Mouse (Mus musculus) limb, embryonic 12.5 days (tissue): Measurements from ENCODE around the gene Col23a1. TPM values are rescaled to one million over a fixed set of nuclear protein-coding genes. Genes with fewer than 3 reads are reported as not detected.
"Not testable (repeated sequence)": the region's sequence is repeated elsewhere in the genome, so short reads cannot be mapped to it uniquely, and the experiment has no call there.

Source experiments
- ATAC-seq: fragments of 200-750 bp; cut with Nextera tagmentation; 2 replicates; pipeline ENCODE4 v1.8.0; 2017; ENCODE audit warnings: low read depth, moderate TSS enrichment; ENCODE audit not compliant: insufficient number of reproducible peaks, insufficient read depth, low FRiP score, low TSS enrichment
- H3K27ac ChIP-seq: fragments of 300-500 bp; sonication (generic); 2 replicates; pipeline ENCODE4 v1.5.1; 2016; ENCODE audit warnings: mild to moderate bottlenecking, moderate library complexity
- H3K27me3 ChIP-seq: fragments of 300-500 bp; sonication (generic); 2 replicates; pipeline ENCODE4 v1.6.1; 2016; ENCODE audit warnings: mild to moderate bottlenecking, moderate library complexity
- H3K36me3 ChIP-seq: fragments of 300-500 bp; sonication (generic); 2 replicates; pipeline ENCODE4 v1.6.1; 2016; ENCODE audit warnings: mild to moderate bottlenecking, moderate library complexity
- H3K4me1 ChIP-seq: fragments of 300-500 bp; sonication (generic); replicated peaks from 2 replicates; pipeline ENCODE4 v1.6.1; 2016
- H3K4me2 ChIP-seq: fragments of 300-500 bp; sonication (generic); 2 replicates; pipeline ENCODE4 v1.6.1; 2016; ENCODE audit warnings: mild to moderate bottlenecking, moderate library complexity
- H3K4me3 ChIP-seq: fragments of 300-500 bp; sonication (generic); replicated peaks from 2 replicates; pipeline ENCODE4 v1.5.1; 2016; ENCODE audit warnings: mild to moderate bottlenecking
- H3K9ac ChIP-seq: fragments of 300-500 bp; sonication (generic); replicated peaks from 2 replicates; pipeline ENCODE4 v1.6.1; 2016; ENCODE audit warnings: mild to moderate bottlenecking, moderate library complexity
- H3K9me3 ChIP-seq: fragments of 300-500 bp; sonication (generic); 2 replicates; pipeline ENCODE4 v1.6.1; 2016; ENCODE audit warnings: mild to moderate bottlenecking, moderate library complexity
- WGBS: fragments of 180-500 bp; shearing (Covaris S2); methylation state at CpG from one replicate; pipeline ENCODE4 v1.1.7; 2016; 5-methylcytosine and 5-hydroxymethylcytosine counted together
- polyA plus RNA-seq: library from polyadenylated mRNA; unstranded; fragments of >200 nt; fragmentation: Nextera tagmentation; extraction: Ambion mirVana; gene quantifications from 2 replicates; pipeline ENCODE4 v1.2.1, GENCODE M21; 2016

Gene Col23a1
- polyA plus RNA-seq, 1 experiment from 2014 or later, result 29.4 TPM

DNA sequence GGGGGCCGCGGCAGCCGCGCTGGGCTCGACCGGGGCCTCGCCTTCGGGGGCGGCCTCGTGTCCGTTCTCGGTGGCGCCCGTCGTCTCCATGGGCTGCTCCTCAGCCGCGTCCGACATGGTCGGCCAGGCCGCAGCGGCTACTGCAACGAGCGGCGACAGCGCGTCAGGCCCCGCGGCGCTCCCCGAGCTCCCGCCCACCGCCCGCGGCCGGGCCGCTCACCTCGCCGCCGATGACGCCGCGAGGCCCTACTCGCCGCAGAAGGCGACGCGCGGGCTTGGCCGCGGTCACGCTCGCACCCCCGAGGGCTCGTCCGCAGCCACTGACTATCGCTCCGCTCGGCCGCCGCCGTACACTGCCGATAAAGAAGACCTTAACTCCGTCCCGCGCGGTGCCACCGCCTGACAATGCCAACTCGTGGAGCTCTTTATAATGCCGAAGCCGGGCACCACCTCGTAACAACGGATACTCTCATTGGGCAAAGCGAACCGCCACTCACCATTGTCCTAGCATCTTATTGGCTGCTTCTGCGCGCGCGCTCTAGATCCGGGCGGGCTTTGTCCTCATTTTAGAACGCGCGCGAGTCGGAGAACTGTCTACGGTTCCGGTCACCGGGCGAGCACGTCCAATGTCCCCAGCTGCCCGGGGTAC lies 316.9 kb downstream of the Col23a1 start, which contains the start of gene Hnrnpab:
Hnrnpab (minus strand) TSS at position 401 of the 649 bp plus-strand sequence.
- H3K4me2 ChIP-seq, result peak within 1 kb of the TSS; percentile 91
- peaks cover 44% of the 10 kb centered on the region for H3K4me1 ChIP-seq
- under 1% methylated on average over 86 of the region's 91 CpGs for WGBS
- no peaks in the 10 kb centered on the region for H3K27me3 ChIP-seq
- peaks cover 40% of the 10 kb centered on the region for H3K36me3 ChIP-seq
- peak within 1 kb of the TSS; percentile 100 for H3K9ac ChIP-seq
- peak within 1 kb of the TSS; percentile 97 for H3K27ac ChIP-seq
- peak; percentile 94 for ATAC-seq
- H3K9me3 ChIP-seq, result no peaks in the 10 kb centered on the region
- peak within 1 kb of the TSS; percentile 100 for H3K4me3 ChIP-seq

DNA sequence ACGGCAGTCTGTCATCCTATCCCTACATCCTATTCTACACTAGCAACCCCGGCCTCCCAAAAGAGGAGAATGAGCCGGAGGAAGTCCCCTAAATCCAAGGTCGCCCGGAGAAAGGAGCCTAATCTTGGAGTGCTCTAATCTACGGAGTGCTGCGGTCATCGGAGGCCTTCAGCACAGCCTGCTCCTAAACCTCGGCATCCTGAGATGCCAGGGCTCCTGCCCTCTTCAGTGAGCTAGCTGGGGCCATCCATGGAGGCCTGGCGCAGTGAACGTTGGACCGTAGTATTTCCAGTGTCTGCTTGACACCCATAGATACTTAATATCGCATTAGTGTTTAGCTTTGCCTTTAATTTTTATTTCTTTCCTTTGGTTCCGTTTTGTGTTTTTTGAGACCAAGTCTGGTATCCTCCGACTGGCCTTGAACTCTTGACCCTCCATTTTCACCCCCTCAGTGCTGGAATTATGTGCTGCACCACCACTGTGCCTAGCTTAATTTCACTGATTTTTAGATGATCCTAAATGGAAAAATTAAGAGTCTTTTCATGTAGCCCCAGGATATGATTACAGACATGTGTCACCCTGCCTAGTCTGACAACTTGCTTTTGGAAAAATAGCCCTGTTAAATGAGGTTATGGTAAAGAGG lies 317.5 kb downstream of the Col23a1 start:
- Histone ChIP-seq H3K9me3 (no peaks in the 10 kb centered on the region), H3K4me3 (peak overlapping the region; percentile 100), H3K4me1 (peaks cover 38% of the 10 kb centered on the region), H3K9ac (peak overlapping the region; percentile 100), H3K27me3 (no peaks in the 10 kb centered on the region), H3K36me3 (peaks cover 34% of the 10 kb centered on the region), H3K27ac (peak overlapping the region; percentile 97), H3K4me2 (peak overlapping the region; percentile 72)
- WGBS, result 10% methylated on average over 15 of the region's 15 CpGs
- ATAC-seq, result peak; percentile 62

DNA sequence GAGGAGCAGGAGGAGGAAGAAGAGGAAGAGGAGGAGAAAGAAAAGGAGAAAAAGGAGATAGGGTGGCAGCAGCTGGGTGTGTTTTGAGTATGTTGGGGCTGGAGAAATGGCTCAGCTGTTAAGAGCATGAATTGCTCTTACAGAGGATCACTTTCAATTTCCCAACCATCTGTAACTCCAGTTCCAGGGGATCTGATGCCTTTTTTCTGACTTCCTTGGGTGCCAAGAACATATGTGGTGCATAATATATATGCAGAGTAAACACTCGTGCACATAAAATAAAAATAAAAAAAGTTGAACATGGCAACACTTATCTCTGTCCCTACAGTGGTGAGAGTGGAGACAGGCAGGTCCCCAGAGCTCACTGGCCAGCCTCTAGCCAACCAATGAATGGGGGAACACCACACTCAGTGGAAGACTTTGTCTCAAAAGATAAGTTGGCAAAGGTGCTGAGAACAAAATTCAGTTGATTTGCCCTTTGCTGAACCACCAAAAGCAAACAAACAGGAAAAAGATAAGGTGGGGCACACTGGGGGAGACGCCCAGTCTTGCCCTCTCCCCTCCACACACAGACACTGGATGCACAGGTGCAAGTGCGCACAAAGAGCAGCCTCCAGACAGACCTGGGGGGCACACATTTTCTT lies 319.7 kb downstream of the Col23a1 start:
- peaks cover 17% of the 10 kb centered on the region for H3K4me1 ChIP-seq
- no peak for ATAC-seq
- H3K9me3 ChIP-seq, result no peaks in the 10 kb centered on the region
- H3K4me3 ChIP-seq, result no peak overlapping the region
- H3K27ac ChIP-seq, result no peak overlapping the region
- H3K36me3 ChIP-seq, result peaks cover 12% of the 10 kb centered on the region
- no peaks in the 10 kb centered on the region for H3K27me3 ChIP-seq
- no peak overlapping the region for H3K9ac ChIP-seq
- 90% methylated on average over 3 of the region's 3 CpGs for WGBS
- H3K4me2 ChIP-seq, result no peak overlapping the region

DNA sequence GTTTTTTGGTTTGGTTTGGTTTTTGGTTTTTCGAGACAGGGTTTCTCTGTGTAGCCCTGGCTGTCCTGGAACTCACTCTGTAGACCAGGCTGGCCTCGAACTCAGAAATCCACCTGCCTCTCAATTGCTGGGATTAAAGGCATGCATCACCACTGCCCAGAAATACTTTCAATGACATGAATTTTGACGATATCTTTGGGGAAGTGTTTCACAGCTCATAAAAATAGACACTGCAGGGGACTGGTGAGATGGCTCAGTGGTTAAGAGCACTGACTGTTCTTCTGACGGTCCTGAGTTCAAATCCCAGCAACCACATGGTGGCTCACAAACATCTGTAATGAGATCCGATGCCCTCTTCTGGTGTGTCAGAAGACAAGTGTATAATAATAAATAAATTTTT lies 320.2 kb downstream of the Col23a1 start:
- H3K27me3 ChIP-seq, H3K4me2 ChIP-seq, ATAC-seq, H3K36me3 ChIP-seq, H3K9ac ChIP-seq, H3K27ac ChIP-seq, H3K4me3 ChIP-seq, H3K9me3 ChIP-seq: not testable (repeated sequence)
- H3K4me1 ChIP-seq, result peaks cover 13% of the 10 kb centered on the region
- WGBS, result 86% methylated on average over 5 of the region's 5 CpGs

DNA sequence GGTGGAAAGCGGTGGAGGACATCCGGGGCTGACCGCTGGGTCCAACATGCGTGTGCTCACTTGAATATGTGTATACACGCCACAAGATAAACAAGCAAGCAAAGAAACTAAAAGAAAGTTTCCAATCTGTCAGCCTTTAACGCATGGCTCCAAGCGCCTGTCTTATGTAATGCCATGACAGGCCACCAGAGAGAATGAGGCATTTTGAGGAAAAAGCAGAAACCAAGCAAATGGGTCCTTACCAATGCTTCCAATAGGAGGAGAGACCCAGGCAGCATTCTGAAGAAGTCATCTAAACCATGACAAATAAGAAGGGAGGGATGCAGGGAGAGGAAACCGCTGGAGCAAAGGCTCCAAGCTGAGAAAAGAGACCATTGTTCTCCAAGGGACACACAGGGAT lies 324.5 kb downstream of the Col23a1 start:
- Histone ChIP-seq H3K4me2 (no peak overlapping the region), H3K9me3 (no peaks in the 10 kb centered on the region), H3K9ac (no peak overlapping the region), H3K4me1 (peaks cover 11% of the 10 kb centered on the region), H3K36me3 (no peaks in the 10 kb centered on the region), H3K4me3 (no peak overlapping the region), H3K27me3 (no peaks in the 10 kb centered on the region), H3K27ac (no peak overlapping the region)
- 84% methylated on average over 8 of the region's 8 CpGs for WGBS
- no peak for ATAC-seq

DNA sequence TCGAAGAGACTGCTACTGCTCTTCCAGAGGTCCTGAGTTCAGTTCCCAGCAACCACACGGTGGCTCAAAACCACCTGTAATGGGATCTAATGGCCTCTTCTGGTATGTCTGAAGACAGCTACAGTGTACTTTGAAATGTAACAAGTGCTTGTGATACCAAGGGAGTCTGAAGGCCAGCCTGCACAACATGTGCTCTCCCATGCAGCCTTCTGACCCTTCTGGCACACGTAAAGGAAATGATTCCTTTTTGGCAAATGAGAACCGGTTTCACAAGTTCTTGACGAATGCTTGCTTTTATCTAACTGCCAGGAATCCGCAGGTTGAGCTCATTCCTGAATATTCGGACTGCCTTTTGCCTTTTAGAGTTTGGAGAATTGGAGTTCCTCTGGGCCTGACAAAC lies 325.4 kb downstream of the Col23a1 start:
- Histone ChIP-seq H3K36me3 (no peaks in the 10 kb centered on the region), H3K27ac (peak overlapping the region; percentile 80), H3K4me2 (peak overlapping the region; percentile 69), H3K9me3 (no peaks in the 10 kb centered on the region), H3K4me1 (peaks cover 13% of the 10 kb centered on the region), H3K9ac (peak overlapping the region; percentile 57), H3K27me3 (no peaks in the 10 kb centered on the region), H3K4me3 (peak overlapping the region; percentile 37)
- WGBS, result 43% methylated on average over 7 of the region's 7 CpGs
- ATAC-seq, result no peak

DNA sequence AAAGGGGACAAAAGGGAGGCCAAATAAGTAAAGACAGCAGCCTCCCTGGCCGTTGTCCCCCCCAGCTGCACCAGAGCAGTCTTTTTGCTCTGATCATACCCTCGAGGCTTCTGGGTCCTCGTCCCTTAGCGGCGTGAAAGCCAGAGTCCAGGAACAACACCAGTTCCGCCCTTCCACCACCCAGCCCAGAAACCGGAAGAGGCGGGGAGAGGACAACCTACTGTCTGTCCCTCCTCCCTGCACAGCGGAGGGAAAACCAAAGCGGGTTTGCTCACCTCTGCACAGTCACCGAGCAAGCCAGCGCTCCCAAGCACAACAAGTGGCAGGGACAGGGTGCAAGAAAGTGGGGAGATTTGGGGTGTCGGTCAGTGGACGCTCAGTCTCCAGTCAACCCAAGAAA lies 325.9 kb downstream of the Col23a1 start:
- Histone ChIP-seq H3K4me3 (peak overlapping the region; percentile 37), H3K27ac (peak overlapping the region; percentile 80), H3K9me3 (no peaks in the 10 kb centered on the region), H3K4me2 (peak overlapping the region; percentile 69), H3K27me3 (no peaks in the 10 kb centered on the region), H3K4me1 (peaks cover 18% of the 10 kb centered on the region), H3K9ac (peak overlapping the region; percentile 57), H3K36me3 (no peaks in the 10 kb centered on the region)
- 3% methylated on average over 14 of the region's 14 CpGs for WGBS
- ATAC-seq, result no peak; the same call in 1 of the 2 replicates

DNA sequence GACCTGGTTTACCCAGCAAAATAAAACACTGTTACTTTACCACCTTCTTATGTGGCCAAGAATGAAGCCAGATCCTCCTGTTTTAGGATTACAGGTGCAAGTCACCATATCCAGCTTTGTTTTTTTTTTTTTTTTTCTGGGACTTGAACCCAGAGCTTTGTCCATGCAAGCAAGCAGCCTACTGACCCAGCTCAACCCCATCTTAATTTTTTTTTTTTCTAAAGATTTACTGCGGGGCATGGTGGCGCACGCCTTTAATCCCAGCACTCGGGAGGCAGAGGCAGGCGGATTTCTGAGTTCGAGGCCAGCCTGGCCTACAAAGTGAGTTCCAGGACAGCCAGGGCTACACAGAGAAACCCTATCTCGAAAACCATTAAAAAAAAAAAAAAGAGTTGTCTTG lies 326.4 kb downstream of the Col23a1 start:
- H3K4me3 ChIP-seq, result peak overlapping the region; percentile 37; the same call in 1 of the 2 replicates
- not testable (repeated sequence) for H3K36me3 ChIP-seq, H3K27me3 ChIP-seq, H3K9me3 ChIP-seq, ATAC-seq
- H3K27ac ChIP-seq, result peak overlapping the region; percentile 80; the same call in 1 of the 2 replicates
- peak overlapping the region; percentile 57; the same call in 1 of the 2 replicates for H3K9ac ChIP-seq
- WGBS, result 95% methylated on average over 7 of the region's 7 CpGs
- H3K4me1 ChIP-seq, result peaks cover 23% of the 10 kb centered on the region
- H3K4me2 ChIP-seq, result peak overlapping the region; percentile 69

DNA sequence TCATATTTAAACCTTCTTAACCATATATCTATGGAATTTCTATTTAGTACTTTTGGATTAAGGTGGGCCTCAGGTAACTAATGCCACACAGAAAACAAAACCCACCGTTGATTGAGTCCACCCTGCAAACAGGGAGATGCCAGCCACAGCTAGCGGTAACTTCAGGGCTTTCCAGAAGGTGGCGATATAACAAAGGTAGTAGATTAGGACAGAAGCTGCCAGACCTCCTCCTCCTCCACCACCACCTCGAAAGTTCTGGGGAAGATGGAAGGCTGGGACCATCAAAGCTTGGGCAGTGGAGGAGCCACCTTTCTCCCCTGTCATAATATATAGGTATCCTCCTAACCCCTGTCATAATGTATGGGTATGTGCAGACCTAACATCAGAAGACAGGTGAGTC lies 328.0 kb downstream of the Col23a1 start:
- H3K9me3 ChIP-seq, result no peaks in the 10 kb centered on the region
- no peak; the same call in 1 of the 2 replicates for ATAC-seq
- H3K36me3 ChIP-seq, result peaks cover 14% of the 10 kb centered on the region
- peaks cover 26% of the 10 kb centered on the region for H3K4me1 ChIP-seq
- H3K4me2 ChIP-seq, result no peak overlapping the region
- no peak overlapping the region for H3K27ac ChIP-seq
- H3K27me3 ChIP-seq, result no peaks in the 10 kb centered on the region
- 5% methylated on average over 4 of the region's 4 CpGs for WGBS
- no peak overlapping the region for H3K9ac ChIP-seq
- H3K4me3 ChIP-seq, result no peak overlapping the region

DNA sequence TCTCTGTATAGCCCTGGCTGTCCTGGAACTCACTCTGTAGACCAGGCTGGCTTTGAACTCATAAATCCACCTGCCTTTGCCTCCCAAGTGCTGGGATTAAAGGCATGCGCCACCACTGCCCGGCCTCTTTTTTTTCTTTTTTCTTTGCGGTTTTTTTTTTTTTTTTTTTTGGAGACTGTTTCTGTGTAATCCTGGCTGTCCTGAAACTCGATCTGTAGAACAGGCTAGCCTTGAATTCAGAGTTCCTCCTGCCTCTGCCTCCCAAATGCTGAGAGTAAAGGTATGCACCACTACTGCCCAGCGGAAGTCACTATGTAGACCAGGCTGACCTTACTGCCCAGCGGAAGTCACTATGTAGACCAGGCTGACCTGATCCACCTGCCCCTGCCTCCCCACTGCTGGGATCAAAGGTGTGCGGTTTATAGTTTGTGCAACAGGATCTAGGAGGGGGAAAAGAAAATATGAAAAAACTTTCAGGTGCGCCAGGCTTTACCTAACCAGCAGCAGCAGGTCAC lies 329.2 kb downstream of the Col23a1 start:
- H3K4me1 ChIP-seq, result peaks cover 26% of the 10 kb centered on the region
- H3K27me3 ChIP-seq, result no peaks in the 10 kb centered on the region
- WGBS, result 54% methylated on average over 8 of the region's 8 CpGs
- H3K9ac ChIP-seq, result no peak overlapping the region
- H3K4me3 ChIP-seq, result peak overlapping the region; percentile 87
- no peaks in the 10 kb centered on the region for H3K9me3 ChIP-seq
- ATAC-seq, result peak; percentile 60
- H3K27ac ChIP-seq, result no peak overlapping the region
- peaks cover 26% of the 10 kb centered on the region for H3K36me3 ChIP-seq
- H3K4me2 ChIP-seq, result peak overlapping the region; percentile 78

DNA sequence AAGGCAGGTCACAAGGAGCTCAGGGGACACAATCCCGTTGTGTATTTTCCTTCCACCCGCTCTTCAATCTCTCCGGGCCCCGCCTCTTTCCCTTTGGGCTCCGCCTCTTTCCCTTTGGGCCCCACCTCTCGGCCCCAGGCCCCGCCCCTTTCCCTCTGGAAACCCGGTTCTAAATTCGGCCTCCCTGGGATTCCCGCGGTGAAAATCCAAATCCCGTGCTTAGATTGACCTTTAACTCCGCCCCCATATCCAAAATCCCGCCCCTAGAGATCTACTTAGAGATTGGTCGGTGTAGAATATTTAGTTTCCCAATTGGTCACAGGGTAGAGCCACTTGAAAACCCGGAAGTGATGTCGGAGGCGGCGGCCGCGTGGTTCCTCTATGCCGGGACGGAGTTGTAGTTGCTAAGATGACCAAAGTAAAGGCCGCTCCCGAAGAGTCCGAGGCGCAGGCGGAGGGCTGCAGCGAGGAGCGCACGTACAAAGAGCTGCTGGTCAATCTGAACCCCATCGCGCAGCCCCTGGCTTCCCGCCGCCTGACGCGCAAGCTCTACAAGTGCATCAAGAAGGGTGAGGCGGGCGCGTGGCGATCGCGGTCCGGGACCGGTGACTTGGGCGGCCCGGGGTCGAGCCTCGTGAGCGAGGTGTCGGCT lies 329.8 kb downstream of the Col23a1 start, which contains the start of gene Nhp2:
Nhp2 (plus strand) TSS at position 327 of the 652 bp plus-strand sequence.
- Histone ChIP-seq H3K4me2 (peak within 1 kb of the TSS; percentile 78), H3K9ac (peak within 1 kb of the TSS; percentile 75), H3K4me1 (peaks cover 26% of the 10 kb centered on the region), H3K27me3 (no peaks in the 10 kb centered on the region), H3K4me3 (peak within 1 kb of the TSS; percentile 87), H3K9me3 (no peaks in the 10 kb centered on the region), H3K27ac (peak within 1 kb of the TSS; percentile 56; the same call in 1 of the 2 replicates), H3K36me3 (peaks cover 32% of the 10 kb centered on the region)
- WGBS, result under 1% methylated on average over 51 of the region's 51 CpGs
- ATAC-seq, result peak; percentile 91
